Mouse (Mus musculus) megakaryocyte, adult 5-6 weeks (primary cell): ENCODE results near the gene Invs. TPM values are rescaled to one million over a fixed set of nuclear protein-coding genes. Genes with fewer than 3 reads are reported as not detected.
A peak's percentile ranks its signal among the peaks of the same experiment; 100 is the strongest.

Source experiments
- ATAC-seq: 2 replicates; pipeline ENCODE4 v1.8.0; 2016; ENCODE audit warnings: mild to moderate bottlenecking, inconsistent platforms; ENCODE audit not compliant: poor library complexity, severe bottlenecking
- total RNA-seq, 2 experiments: library from RNA; stranded (forward) in 1 of 2; stranded (reverse) in 1 of 2; fragments of 153-499, 151-499 nt in 1 of 2; fragments of 221-1000, 200-1000 nt in 1 of 2; gene quantifications; 2 replicates each; pipeline versions ENCODE4 v1.2.3 to v1.2.4; 2015 to 2017

The Invs gene
- total RNA-seq, 2 experiments from 2014 or later = 4.0 TPM

- ATAC-seq = no peak
Observed at GRCm38 (mm10) chr4:48454106-48454773, 174.7 kb downstream of the Invs start.

- ATAC-seq = no peak
Observed at GRCm38 (mm10) chr4:48458436-48458835, 178.9 kb downstream of the Invs start.

GRCm38 (mm10) chr4:48461060-48461459 lies 181.5 kb downstream of the Invs start:
- ATAC-seq = no peak

- ATAC-seq = no peak
Observed at GRCm38 (mm10) chr4:48470977-48471376, 191.4 kb downstream of the Invs start.

GRCm38 (mm10) chr4:48472052-48472791 lies 192.7 kb downstream of the Invs start:
- peak; percentile 16; the same call in 1 of the 2 replicates for ATAC-seq

- peak; percentile 97 for ATAC-seq
Observed at GRCm38 (mm10) chr4:48472792-48473650, 193.5 kb downstream of the Invs start, which contains the start of gene Tex10. Gene Tex10, minus strand, starts transcription at chr4:48473459.

- no peak for ATAC-seq
Observed at GRCm38 (mm10) chr4:48473651-48474011, 194.1 kb downstream of the Invs start.

- ATAC-seq = peak; percentile 93
Observed at GRCm38 (mm10) chr4:48481287-48481686, 201.7 kb downstream of the Invs start.

Other genes starting within 250 kb of the Invs start
- 1.6 and 2.4 TPM in 2 replicates for gene Nr4a3, start 234.6 kb upstream of the Invs start, total RNA-seq (2015)
- gene Nr4a3, start 234.6 kb upstream of the Invs start, total RNA-seq (2017) = 0.04 and 0.73 TPM in 2 replicates
- gene Stx17, start 154.8 kb upstream of the Invs start, total RNA-seq (2015) = 14.2 and 15.1 TPM in 2 replicates
- gene Stx17, start 154.8 kb upstream of the Invs start, total RNA-seq (2017) = 16.7 and 25.9 TPM in 2 replicates
- gene Erp44, start 202 bp upstream of the Invs start, total RNA-seq (2015) = 77.7 and 87.1 TPM in 2 replicates
- 75.8 and 80.7 TPM in 2 replicates for gene Erp44, start 202 bp upstream of the Invs start, total RNA-seq (2017)
- gene Tex10, start 193.7 kb downstream of the Invs start, total RNA-seq (2015) = 40.7 and 51.8 TPM in 2 replicates
- 37.1 and 37.2 TPM in 2 replicates for gene Tex10, start 193.7 kb downstream of the Invs start, total RNA-seq (2017)